Mouse (Mus musculus): ENCODE results near the gene Faah. TPM values are rescaled to one million over a fixed set of nuclear protein-coding genes. Genes with fewer than 3 reads are reported as not detected.

Faah gene
- polyA plus RNA-seq, 1 experiment, result 0.04 TPM

- Histone ChIP-seq H3K4me1 (ENCODE audit: control insufficient read depth) (no peaks in the 10 kb centered on the region), H3K36me3 (ENCODE audit: control insufficient read depth) (no peaks in the 10 kb centered on the region), H3K4me3 (replicated peaks) (no peak within 1 kb of the TSS), H3K9me3 (ENCODE audit: control insufficient read depth, low read length) (peaks cover 6% of the 10 kb centered on the region; the same call in 1 of the 2 replicates), H3K27me3 (ENCODE audit: control insufficient read depth) (peaks cover 100% of the 10 kb centered on the region)
- TF ChIP-seq TAL1 (IDR thresholded peaks at IDR 0.05; ENCODE audit: low read length) (no peak), GATA1 (IDR thresholded peaks at IDR 0.05; ENCODE audit: low read length) (no peak)
These were observed 78.2 kb downstream of the Faah start, which contains the start of gene Dmbx1 for GRCm38 (mm10) chr4:115939295-115940102. Dmbx1 (minus strand) TSS chr4:115939926.

GRCm38 (mm10) chr4:115938276-115939160 lies 79.2 kb downstream of the Faah start:
- TF ChIP-seq GATA1 (IDR thresholded peaks at IDR 0.05; ENCODE audit: low read length) (no peak), TAL1 (IDR thresholded peaks at IDR 0.05; ENCODE audit: low read length) (no peak)
- H3K4me1 ChIP-seq (ENCODE audit: control insufficient read depth), result no peaks in the 10 kb centered on the region
- peaks cover 6% of the 10 kb centered on the region; the same call in 1 of the 2 replicates for H3K9me3 ChIP-seq (ENCODE audit: control insufficient read depth, low read length)
- no peaks in the 10 kb centered on the region for H3K36me3 ChIP-seq (ENCODE audit: control insufficient read depth)
- H3K4me3 ChIP-seq (replicated peaks), result no peak overlapping the region
- H3K27me3 ChIP-seq (ENCODE audit: control insufficient read depth), result peaks cover 100% of the 10 kb centered on the region

DNA sequence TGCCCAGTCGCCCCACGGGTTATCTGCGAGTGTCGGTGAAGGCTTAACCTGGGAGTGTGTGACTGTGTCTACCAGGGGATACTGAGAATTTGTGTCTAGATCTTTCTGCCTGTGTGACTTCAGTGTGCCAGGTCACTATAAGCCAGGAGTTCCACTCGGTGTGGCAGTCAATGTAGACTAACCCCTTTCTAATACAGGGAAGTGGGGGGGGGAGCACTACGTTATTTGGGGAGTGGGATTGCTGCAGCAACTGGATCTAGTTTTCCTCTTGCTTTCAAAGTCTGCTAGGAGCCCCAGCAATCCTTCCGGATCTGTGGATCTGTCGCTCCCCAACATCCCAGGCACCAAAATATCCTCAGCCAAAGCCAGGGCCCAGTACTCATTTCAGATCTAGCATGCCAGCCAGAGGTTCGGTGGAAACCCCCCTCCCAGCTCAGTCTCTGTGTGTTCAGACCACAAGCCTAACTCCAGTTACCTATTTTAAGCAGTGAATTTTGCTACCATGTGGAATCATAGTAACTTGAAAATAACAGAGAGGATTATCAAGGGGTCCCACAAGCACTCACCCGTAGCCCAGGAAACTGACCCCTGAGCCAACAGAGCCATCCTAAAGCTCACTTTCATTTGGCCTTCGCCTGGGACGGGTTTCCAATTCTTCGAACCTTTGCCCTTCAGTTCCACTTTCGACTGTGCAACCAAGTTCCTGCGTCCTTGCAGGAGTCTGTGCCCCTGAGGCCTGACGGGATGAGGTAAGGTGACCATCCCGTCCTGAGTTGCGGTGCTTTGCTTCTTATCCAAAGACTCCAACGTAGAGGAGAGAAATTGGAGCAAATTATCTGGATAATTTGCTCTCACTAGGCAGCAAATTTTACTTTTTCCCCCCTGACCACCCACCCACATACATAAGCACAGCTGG lies 80.4 kb downstream of the Faah start:
- TF ChIP-seq TAL1 (IDR thresholded peaks at IDR 0.05; ENCODE audit: low read length) (no peak), GATA1 (IDR thresholded peaks at IDR 0.05; ENCODE audit: low read length) (no peak)
- H3K4me3 ChIP-seq (replicated peaks), result no peak overlapping the region
- peaks cover 6% of the 10 kb centered on the region; the same call in 1 of the 2 replicates for H3K9me3 ChIP-seq (ENCODE audit: control insufficient read depth, low read length)
- H3K27me3 ChIP-seq (ENCODE audit: control insufficient read depth), result peaks cover 100% of the 10 kb centered on the region
- H3K4me1 ChIP-seq (ENCODE audit: control insufficient read depth), result no peaks in the 10 kb centered on the region
- H3K36me3 ChIP-seq (ENCODE audit: control insufficient read depth), result no peaks in the 10 kb centered on the region

GRCm38 (mm10) chr4:115936646-115937045 lies 81.1 kb downstream of the Faah start:
- no peak for TF ChIP-seq TAL1 (IDR thresholded peaks at IDR 0.05; ENCODE audit: low read length)
- TF ChIP-seq GATA1 (IDR thresholded peaks at IDR 0.05; ENCODE audit: low read length), result no peak
- H3K4me3 ChIP-seq (replicated peaks), result no peak overlapping the region
- no peaks in the 10 kb centered on the region for H3K36me3 ChIP-seq (ENCODE audit: control insufficient read depth)
- peaks cover 6% of the 10 kb centered on the region; the same call in 1 of the 2 replicates for H3K9me3 ChIP-seq (ENCODE audit: control insufficient read depth, low read length)
- H3K4me1 ChIP-seq (ENCODE audit: control insufficient read depth), result no peaks in the 10 kb centered on the region
- H3K27me3 ChIP-seq (ENCODE audit: control insufficient read depth), result peaks cover 100% of the 10 kb centered on the region

- H3K4me3 ChIP-seq (replicated peaks), result no peak overlapping the region
- no peaks in the 10 kb centered on the region for H3K36me3 ChIP-seq (ENCODE audit: control insufficient read depth)
- no peak for TF ChIP-seq GATA1 (IDR thresholded peaks at IDR 0.05; ENCODE audit: low read length)
- TF ChIP-seq TAL1 (IDR thresholded peaks at IDR 0.05; ENCODE audit: low read length), result no peak
- peaks cover 99% of the 10 kb centered on the region for H3K27me3 ChIP-seq (ENCODE audit: control insufficient read depth)
- peaks cover 6% of the 10 kb centered on the region; the same call in 1 of the 2 replicates for H3K9me3 ChIP-seq (ENCODE audit: control insufficient read depth, low read length)
- H3K4me1 ChIP-seq (ENCODE audit: control insufficient read depth), result no peaks in the 10 kb centered on the region
These were observed 81.7 kb downstream of the Faah start for GRCm38 (mm10) chr4:115935835-115936581.

DNA sequence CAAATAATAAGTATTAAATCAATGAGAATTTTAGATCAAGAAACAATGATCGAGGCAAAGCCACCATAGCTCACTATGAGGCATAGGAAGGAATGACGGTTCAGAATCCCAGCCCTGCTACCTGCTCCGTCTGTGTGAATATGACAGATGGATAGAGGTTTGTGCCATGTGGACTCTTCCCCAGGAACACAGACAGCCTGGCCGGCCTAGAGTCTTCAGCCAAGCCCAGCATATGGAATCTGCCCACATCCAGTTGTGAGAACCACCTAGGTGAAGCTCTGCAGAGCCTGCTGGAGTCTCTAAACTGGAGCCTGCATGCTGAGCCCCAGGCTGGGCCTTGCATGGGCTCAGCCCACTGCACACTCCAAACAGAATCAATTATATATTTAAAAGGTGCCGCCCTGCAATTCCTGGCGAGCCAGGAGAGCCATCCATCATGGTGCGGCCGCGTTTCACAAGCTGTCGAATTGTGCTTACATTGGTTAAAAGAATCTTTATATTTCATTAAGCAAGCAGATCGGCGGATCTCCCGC lies 86.1 kb downstream of the Faah start:
- H3K4me3 ChIP-seq (replicated peaks), result no peak overlapping the region
- H3K36me3 ChIP-seq (ENCODE audit: control insufficient read depth), result no peaks in the 10 kb centered on the region
- TF ChIP-seq GATA1 (IDR thresholded peaks at IDR 0.05; ENCODE audit: low read length) (no peak), TAL1 (IDR thresholded peaks at IDR 0.05; ENCODE audit: low read length) (no peak)
- H3K4me1 ChIP-seq (ENCODE audit: control insufficient read depth), result no peaks in the 10 kb centered on the region
- H3K27me3 ChIP-seq (ENCODE audit: control insufficient read depth), result peaks cover 83% of the 10 kb centered on the region
- peaks cover 5% of the 10 kb centered on the region; the same call in 1 of the 2 replicates for H3K9me3 ChIP-seq (ENCODE audit: control insufficient read depth, low read length)

DNA sequence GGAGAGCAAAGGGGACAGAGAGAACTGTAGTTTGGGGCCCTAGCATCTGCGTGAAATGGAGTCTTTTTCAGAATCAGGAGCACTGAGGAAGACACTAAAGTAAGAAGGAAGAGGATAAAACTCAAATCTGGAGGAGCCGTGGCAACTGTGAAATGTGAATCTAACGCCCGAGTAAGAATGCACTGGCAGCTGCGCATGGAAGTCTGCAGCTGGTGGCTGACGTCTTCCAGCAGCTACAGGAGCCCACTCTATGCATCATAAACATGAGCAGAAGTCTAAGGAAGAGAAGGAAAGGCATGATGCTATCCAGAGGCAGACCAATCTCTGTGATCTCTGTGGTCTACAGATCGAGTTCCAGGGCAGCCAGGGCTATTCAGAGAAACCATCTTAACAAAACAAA lies 90.1 kb downstream of the Faah start:
- no peaks in the 10 kb centered on the region for H3K9me3 ChIP-seq (ENCODE audit: control insufficient read depth, low read length)
- no peak overlapping the region for H3K4me3 ChIP-seq (replicated peaks)
- no peaks in the 10 kb centered on the region for H3K36me3 ChIP-seq (ENCODE audit: control insufficient read depth)
- H3K4me1 ChIP-seq (ENCODE audit: control insufficient read depth), result no peaks in the 10 kb centered on the region
- TF ChIP-seq GATA1 (IDR thresholded peaks at IDR 0.05; ENCODE audit: low read length), result no peak
- TF ChIP-seq TAL1 (IDR thresholded peaks at IDR 0.05; ENCODE audit: low read length), result no peak
- peaks cover 47% of the 10 kb centered on the region for H3K27me3 ChIP-seq (ENCODE audit: control insufficient read depth)
